Mouse (Mus musculus): Measurements from ENCODE around the gene Col6a1. TPM values are rescaled to one million over a fixed set of nuclear protein-coding genes. Genes with fewer than 3 reads are reported as not detected.

The Col6a1 gene
- 62.6 TPM for polyA plus RNA-seq (2014; fragmentation: Illumina TruSeq; extraction: RNeasy Lipid Tissue Mini Kit (QIAGEN cat#74804); ENCODE audit: insufficient read depth, low read depth, low replicate concordance)

GRCm38 (mm10) chr10:76725682-76726285 is at the start of gene Col6a1:
TSS of gene Col6a1 (minus strand) at chr10:76726168.

Other genes with a start within 250 kb of the Col6a1 start
- 8.2 TPM for gene Lss, start 194.6 kb downstream of the Col6a1 start, polyA plus RNA-seq (2014; fragmentation: Illumina TruSeq; extraction: RNeasy Lipid Tissue Mini Kit (QIAGEN cat#74804); ENCODE audit: insufficient read depth, low read depth, low replicate concordance)
- 0.18 TPM for gene Spatc1l, start 163.9 kb downstream of the Col6a1 start, polyA plus RNA-seq (2014; fragmentation: Illumina TruSeq; extraction: RNeasy Lipid Tissue Mini Kit (QIAGEN cat#74804); ENCODE audit: insufficient read depth, low read depth, low replicate concordance)
- gene Ftcd, start 150.5 kb downstream of the Col6a1 start, polyA plus RNA-seq (2014; fragmentation: Illumina TruSeq; extraction: RNeasy Lipid Tissue Mini Kit (QIAGEN cat#74804); ENCODE audit: insufficient read depth, low read depth, low replicate concordance), result not detected
- 54.8 TPM for gene Col6a2, start 102.5 kb downstream of the Col6a1 start, polyA plus RNA-seq (2014; fragmentation: Illumina TruSeq; extraction: RNeasy Lipid Tissue Mini Kit (QIAGEN cat#74804); ENCODE audit: insufficient read depth, low read depth, low replicate concordance)
- 15.4 TPM for gene Pcbp3, start 235.7 kb upstream of the Col6a1 start, polyA plus RNA-seq (2014; fragmentation: Illumina TruSeq; extraction: RNeasy Lipid Tissue Mini Kit (QIAGEN cat#74804); ENCODE audit: insufficient read depth, low read depth, low replicate concordance)